Mouse (Mus musculus): Measurements from ENCODE around the gene Akap13.

DNA sequence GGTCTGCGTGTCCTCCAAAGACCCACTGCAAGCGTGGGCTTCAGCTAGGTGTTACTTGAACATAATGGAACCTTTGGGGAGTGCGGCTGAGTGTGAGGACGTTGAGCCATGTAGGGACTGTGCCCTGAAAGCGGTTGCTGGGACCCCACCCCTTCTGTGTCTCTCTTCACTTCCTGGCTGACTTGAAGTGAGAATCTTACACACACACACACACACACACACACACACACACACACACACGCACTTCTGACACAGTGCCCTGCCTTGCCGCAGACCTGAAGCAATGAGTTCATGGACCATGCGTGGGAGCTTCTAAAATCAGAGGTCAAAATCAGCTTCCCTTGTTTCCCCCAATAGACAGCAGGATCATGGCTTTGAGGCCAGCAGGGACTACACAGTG, 339.8 kb downstream of the Akap13 start:
- TF ChIP-seq MAFK (IDR thresholded peaks at IDR 0.05; ENCODE audit: insufficient read depth, low read depth, low read length) (no peak), ZNF384 (IDR thresholded peaks at IDR 0.05; ENCODE audit: low read depth, low read length) (no peak), HCFC1 (IDR thresholded peaks at IDR 0.05; ENCODE audit: borderline replicate concordance, insufficient read depth, low read length) (no peak), CHD2 (IDR thresholded peaks at IDR 0.05; ENCODE audit: low read depth, low read length) (no peak)
